Mouse (Mus musculus) testis, adult 2 months (tissue): Measurements from ENCODE around the gene Urod.

Experiments used
- CTCF ChIP-seq: fragments of 200-500 bp; IDR thresholded peaks from 2 replicates; pipeline ENCODE4 v1.5.1; 2012; ENCODE audit warnings: low read depth, mild to moderate bottlenecking, inconsistent platforms, low read length, moderate library complexity; ENCODE audit not compliant: control insufficient read depth, insufficient read depth, insufficient replicate concordance
- POLR2A ChIP-seq: fragments of 200-500 bp; IDR thresholded peaks from 2 replicates; pipeline ENCODE4 v1.6.1; 2012; ENCODE audit warnings: low read depth, mild to moderate bottlenecking, inconsistent platforms, low read length, moderate library complexity; ENCODE audit not compliant: control insufficient read depth

GRCm38 (mm10) chr4:117031105-117031504 is 36.9 kb upstream of the Urod start:
- TF ChIP-seq POLR2A = no peak
- TF ChIP-seq CTCF = no peak
